Mouse (Mus musculus) embryonic facial prominence, embryonic 14.5 days (tissue): ENCODE measurements at regions not wholly inside any gene's neighbourhood (a gene's known extent, or its start where the extent isn't known, plus 50 kb on each side); places are given as distances from the start of the nearest gene placed in this dataset.

Experiments
- ATAC-seq: fragments of 200-750 bp; cut with Nextera tagmentation; 2 replicates; pipeline ENCODE4 v1.8.0; 2017; ENCODE audit warnings: low read depth, moderate number of reproducible peaks, moderate TSS enrichment
- DNase-seq: peaks from one replicate; pipeline ENCODE4 v3.0.0-alpha.2; 2015; ENCODE audit warnings: low spot score
- H3K27ac ChIP-seq: fragments of 300-500 bp; sonication (generic); replicated peaks from 2 replicates; pipeline ENCODE4 v1.5.1; 2014; ENCODE audit warnings: low read depth, mild to moderate bottlenecking, low read length, moderate library complexity
- H3K27me3 ChIP-seq: fragments of 300-500 bp; sonication (generic); replicated peaks from 2 replicates; pipeline ENCODE4 v1.6.1; 2014; ENCODE audit warnings: low read length; ENCODE audit not compliant: control insufficient read depth, insufficient read depth
- H3K36me3 ChIP-seq: fragments of 300-500 bp; sonication (generic); 2 replicates; pipeline ENCODE4 v1.6.1; 2014; ENCODE audit warnings: low read length, mixed read lengths; ENCODE audit not compliant: control insufficient read depth, insufficient read depth
- H3K4me1 ChIP-seq: fragments of 300-500 bp; sonication (generic); 2 replicates; pipeline ENCODE4 v1.6.1; 2014; ENCODE audit warnings: antibody characterized with exemption, low read length; ENCODE audit not compliant: control insufficient read depth, insufficient read depth
- H3K4me2 ChIP-seq: fragments of 300-500 bp; sonication (generic); 2 replicates; pipeline ENCODE4 v1.6.1; 2014; ENCODE audit warnings: low read depth, mild to moderate bottlenecking, low read length, moderate library complexity, mixed read lengths
- H3K4me3 ChIP-seq: fragments of 300-500 bp; sonication (generic); 2 replicates; pipeline ENCODE4 v1.5.1; 2014; ENCODE audit warnings: low read depth, mild to moderate bottlenecking, low read length
- H3K9ac ChIP-seq: fragments of 300-500 bp; sonication (generic); 2 replicates; pipeline ENCODE4 v1.6.1; 2014; ENCODE audit warnings: low read depth, mild to moderate bottlenecking, low read length, moderate library complexity, mixed read lengths
- H3K9me3 ChIP-seq: fragments of 300-500 bp; sonication (generic); 2 replicates; pipeline ENCODE4 v1.6.1; 2016; ENCODE audit warnings: low read length; ENCODE audit not compliant: control insufficient read depth
- WGBS: fragments of 180-500 bp; shearing (Covaris S2); extraction: QIAGEN DNeasy Blood & Tissue Kit; methylation state at CpG from one replicate; pipeline ENCODE4 v1.1.7; 2014; 5-methylcytosine and 5-hydroxymethylcytosine counted together

DNA sequence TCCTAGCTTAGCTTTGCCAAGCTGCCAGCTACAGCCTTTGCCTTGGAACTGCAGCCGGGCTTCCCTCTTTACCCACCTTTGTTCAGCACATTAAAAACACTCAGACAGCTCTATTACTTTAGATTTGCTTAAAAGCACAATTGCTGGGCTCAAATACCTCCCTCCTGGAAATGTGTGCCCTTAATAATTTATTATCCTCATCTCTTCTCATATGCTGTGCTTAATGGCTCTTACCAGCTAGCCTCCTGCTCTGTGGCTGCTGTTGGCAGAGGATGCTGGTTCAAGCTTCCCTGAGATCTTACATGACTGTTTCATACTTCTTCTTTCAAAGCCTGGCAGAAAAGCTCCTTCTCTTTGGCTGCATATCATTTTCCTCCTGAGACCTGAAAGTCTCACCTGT lies 378.1 kb upstream of the Cdh19 start:
- Histone ChIP-seq H3K9me3 (no peaks in the 10 kb centered on the region), H3K27me3 (no peaks in the 10 kb centered on the region), H3K9ac (no peak overlapping the region), H3K4me3 (no peak overlapping the region), H3K36me3 (no peaks in the 10 kb centered on the region), H3K4me2 (no peak overlapping the region), H3K27ac (no peak overlapping the region), H3K4me1 (no peaks in the 10 kb centered on the region)
- ATAC-seq (no peak), DNase-seq (no peak)
- WGBS, result 85% methylated on average over 1 of the region's 1 CpGs

DNA sequence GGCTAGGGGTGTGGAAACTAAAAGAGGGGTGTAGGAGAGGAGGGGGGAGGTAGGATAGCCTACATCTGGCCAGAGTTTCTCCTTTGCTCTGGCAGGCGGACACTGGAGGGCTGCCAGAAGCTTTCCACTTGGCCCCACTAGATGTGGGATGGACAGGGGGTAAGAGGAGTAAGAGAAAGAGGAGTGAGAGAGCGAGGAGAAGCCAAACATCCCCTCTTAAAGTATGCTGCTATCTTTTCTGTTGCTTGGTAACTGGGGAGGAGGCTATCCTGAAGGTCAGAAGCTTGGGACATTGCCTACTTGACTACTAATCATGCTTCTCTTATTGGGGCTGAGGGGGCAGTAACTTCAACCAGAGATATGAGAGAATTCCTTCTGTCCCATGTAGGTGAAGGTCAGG lies 360.5 kb upstream of the Cdh19 start:
- Histone ChIP-seq H3K4me3 (no peak overlapping the region), H3K27me3 (no peaks in the 10 kb centered on the region), H3K4me2 (no peak overlapping the region), H3K9me3 (no peaks in the 10 kb centered on the region), H3K9ac (no peak overlapping the region), H3K4me1 (no peaks in the 10 kb centered on the region), H3K36me3 (no peaks in the 10 kb centered on the region), H3K27ac (no peak overlapping the region)
- whole genome bisulfite sequencing, result 66% methylated on average over 2 of the region's 2 CpGs
- ATAC-seq (no peak), DNase-seq (no peak)

DNA sequence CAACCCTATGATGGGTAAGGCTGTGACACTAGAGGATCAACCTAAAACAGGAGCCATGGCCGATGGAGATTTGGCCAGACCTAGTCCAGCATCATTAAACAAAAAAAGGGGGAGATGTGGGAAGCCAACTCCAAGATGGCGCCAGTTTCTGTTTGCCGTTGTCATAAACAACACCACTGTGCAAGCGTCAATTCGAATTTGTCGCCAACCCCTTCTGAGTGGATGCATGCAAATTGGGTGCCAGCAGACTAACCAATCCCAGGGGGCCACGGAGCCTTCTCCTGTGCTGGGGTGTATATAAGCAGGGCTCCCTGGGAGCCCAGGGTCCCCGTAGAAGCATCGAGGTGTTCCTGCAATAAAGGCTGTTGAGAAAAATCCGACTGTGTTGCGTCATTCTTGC lies 324.9 kb upstream of the Cdh19 start:
- Histone ChIP-seq H3K36me3 (no peaks in the 10 kb centered on the region), H3K9ac (no peak overlapping the region), H3K27ac (no peak overlapping the region), H3K4me3 (no peak overlapping the region), H3K4me2 (no peak overlapping the region), H3K27me3 (no peaks in the 10 kb centered on the region), H3K4me1 (no peaks in the 10 kb centered on the region), H3K9me3 (no peaks in the 10 kb centered on the region)
- no peak for DNase-seq
- ATAC-seq, result no peak
- 92% methylated on average over 11 of the region's 11 CpGs for WGBS

DNA sequence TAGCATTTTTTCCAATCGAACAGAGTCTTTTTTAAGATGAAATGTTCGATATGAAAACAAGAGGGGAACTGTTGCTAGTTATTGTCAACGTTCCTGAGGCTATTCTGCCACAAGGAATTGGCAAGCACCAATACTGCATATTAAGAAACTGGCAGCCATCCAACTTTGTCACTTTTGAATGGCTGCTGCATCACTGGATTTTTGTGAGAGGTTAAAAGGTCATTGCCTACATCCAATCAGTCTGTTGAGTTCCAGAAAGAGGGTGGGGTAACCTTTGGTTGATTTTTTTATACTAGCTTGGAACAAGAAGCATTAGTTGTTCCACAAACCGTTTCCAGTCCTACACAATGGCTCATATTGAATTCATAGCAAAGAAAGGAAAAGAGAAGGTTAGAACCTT lies 309.0 kb upstream of the Cdh19 start:
- H3K27ac ChIP-seq, result no peak overlapping the region
- 46% methylated on average over 4 of the region's 4 CpGs for WGBS
- peak; percentile 58 for DNase-seq
- H3K4me2 ChIP-seq, result no peak overlapping the region
- H3K9me3 ChIP-seq, result no peaks in the 10 kb centered on the region
- H3K36me3 ChIP-seq, result no peaks in the 10 kb centered on the region
- H3K9ac ChIP-seq, result no peak overlapping the region
- H3K27me3 ChIP-seq, result no peaks in the 10 kb centered on the region
- H3K4me3 ChIP-seq, result no peak overlapping the region
- ATAC-seq, result no peak
- H3K4me1 ChIP-seq, result no peaks in the 10 kb centered on the region

DNA sequence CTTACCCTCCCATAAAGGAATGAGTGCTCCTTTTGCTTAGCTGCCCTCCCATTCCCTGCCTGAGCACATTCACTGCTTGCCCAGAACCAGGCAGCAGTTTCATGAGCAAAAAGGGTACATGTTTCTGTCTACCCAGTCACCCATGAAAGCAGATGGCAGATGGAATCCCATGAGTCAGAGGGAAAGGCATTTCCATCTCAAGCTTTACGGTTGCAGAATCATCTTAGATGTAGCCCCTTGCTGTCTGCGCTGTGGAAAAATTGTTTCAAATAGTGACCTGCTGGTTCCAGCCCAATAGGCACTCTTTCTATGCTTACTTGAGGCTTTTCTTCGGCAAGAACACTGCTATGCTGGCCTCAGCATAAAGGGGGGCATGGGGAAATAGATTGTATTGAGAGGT lies 308.5 kb upstream of the Cdh19 start:
- no peaks in the 10 kb centered on the region for H3K9me3 ChIP-seq
- no peaks in the 10 kb centered on the region for H3K27me3 ChIP-seq
- no peak overlapping the region for H3K4me3 ChIP-seq
- H3K36me3 ChIP-seq, result no peaks in the 10 kb centered on the region
- DNase-seq (no peak), ATAC-seq (no peak)
- no peak overlapping the region for H3K9ac ChIP-seq
- H3K27ac ChIP-seq, result no peak overlapping the region
- H3K4me1 ChIP-seq, result no peaks in the 10 kb centered on the region
- WGBS, result 75% methylated on average over 3 of the region's 3 CpGs
- no peak overlapping the region for H3K4me2 ChIP-seq

DNA sequence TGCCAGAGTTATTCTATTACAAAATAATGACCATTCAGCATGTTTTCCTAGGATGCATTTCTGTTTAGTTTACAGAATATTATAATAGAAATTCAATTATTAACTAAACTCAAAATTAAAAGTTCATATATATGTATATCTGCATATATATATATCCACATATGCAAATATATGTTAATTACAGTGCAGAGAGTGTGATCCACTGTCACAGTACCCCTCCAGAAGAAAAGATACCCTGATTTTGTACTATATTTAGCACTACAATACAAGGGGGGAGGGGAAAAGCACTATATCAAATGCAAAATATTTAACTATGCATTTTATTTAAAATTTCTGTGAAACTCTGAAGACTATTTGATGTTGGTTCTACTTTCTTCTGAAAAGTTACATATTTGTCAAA lies 265.4 kb upstream of the Cdh19 start:
- no peak for ATAC-seq

DNA sequence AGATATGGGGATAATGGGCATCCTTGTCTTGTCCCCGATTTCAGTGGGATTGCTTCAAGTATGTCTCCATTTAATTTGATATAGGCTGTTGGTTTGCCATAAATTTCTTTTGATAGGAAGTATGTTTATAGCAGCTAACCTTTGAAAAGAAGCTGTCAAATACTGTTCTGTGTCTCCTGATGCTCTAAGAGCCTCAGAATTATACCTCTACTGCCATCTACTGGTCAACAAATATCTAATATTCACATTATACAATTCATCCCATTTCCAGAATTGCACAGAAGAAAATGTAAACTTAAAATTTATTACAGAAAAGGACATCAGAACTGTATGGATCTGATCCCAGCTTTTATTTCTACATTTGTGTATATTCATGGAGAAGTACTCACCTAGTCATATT lies 265.0 kb upstream of the Cdh19 start:
- H3K27ac ChIP-seq, result no peak overlapping the region
- H3K4me2 ChIP-seq, result no peak overlapping the region
- no peaks in the 10 kb centered on the region for H3K9me3 ChIP-seq
- H3K4me1 ChIP-seq, result no peaks in the 10 kb centered on the region
- H3K27me3 ChIP-seq, result no peaks in the 10 kb centered on the region
- no peak overlapping the region for H3K4me3 ChIP-seq
- 47% methylated on average over 1 of the region's 1 CpGs for WGBS
- H3K36me3 ChIP-seq, result no peaks in the 10 kb centered on the region
- ATAC-seq (no peak), DNase-seq (peak; percentile 83)
- H3K9ac ChIP-seq, result no peak overlapping the region

More for the DNA sequence above, 265.4 kb upstream of the Cdh19 start:
- H3K9me3 ChIP-seq, result no peaks in the 10 kb centered on the region
- H3K27me3 ChIP-seq, result no peaks in the 10 kb centered on the region
- no peak overlapping the region for H3K4me2 ChIP-seq
- no peak for DNase-seq
- no peak overlapping the region for H3K27ac ChIP-seq
- H3K4me3 ChIP-seq, result no peak overlapping the region
- H3K4me1 ChIP-seq, result no peaks in the 10 kb centered on the region
- no peak overlapping the region for H3K9ac ChIP-seq
- no peaks in the 10 kb centered on the region for H3K36me3 ChIP-seq
